Mouse (Mus musculus): Measurements from ENCODE around the gene Shisa6. TPM values are rescaled to one million over a fixed set of nuclear protein-coding genes. Genes with fewer than 3 reads are reported as not detected.

The Shisa6 gene
- polyA plus RNA-seq, 1 experiment from 2014 or later, result 2.9 TPM

GRCm38 (mm10) chr11:66164022-66164421 lies 361.7 kb downstream of the Shisa6 start:
- ATAC-seq (ENCODE audit: low FRiP score, low TSS enrichment), result no peak
- no peaks in the 10 kb centered on the region for H3K36me3 ChIP-seq (ENCODE audit: control insufficient read depth, insufficient read depth, low read length)
- no peak overlapping the region for H3K4me2 ChIP-seq (ENCODE audit: low read length)
- H3K9ac ChIP-seq (replicated peaks; ENCODE audit: low read length), result no peak overlapping the region
- WGBS, result 77% methylated on average over 2 of the region's 2 CpGs
- H3K27me3 ChIP-seq (ENCODE audit: control insufficient read depth, insufficient read depth, low read length), result no peaks in the 10 kb centered on the region
- no peak overlapping the region for H3K27ac ChIP-seq (replicated peaks; ENCODE audit: low read depth, low read length)
- peaks cover 6% of the 10 kb centered on the region; the same call in 1 of the 2 replicates for H3K4me1 ChIP-seq (ENCODE audit: control insufficient read depth, insufficient read depth, low read length)
- H3K4me3 ChIP-seq (replicated peaks; ENCODE audit: low read depth, low read length), result no peak overlapping the region
- no peaks in the 10 kb centered on the region for H3K9me3 ChIP-seq (ENCODE audit: control insufficient read depth, low read length)
- no peak for DNase-seq
